Comparison of ENCODE assay signal across 28 mouse cellular contexts in genomic region chr7:107495428-107495827, GRCm38 (mm10).
"Had no signal": no experiment of that assay in that cellular context is flagged by ENCODE, and none has a peak within 500 bp of the region (broad histone marks: within the 10 kb centered on the region; RNA-seq: fewer than 3 reads in every experiment).

No protein-coding gene starts in this region.

- ATAC-seq: forebrain, embryonic 13.5 days; forebrain, embryonic 14.5 days; forebrain, embryonic 15.5 days; forebrain, embryonic 16.5 days; forebrain, postnatal 0 days had no signal

- H3K9ac ChIP-seq: embryonic facial prominence, embryonic 12.5 days; embryonic facial prominence, embryonic 13.5 days; embryonic facial prominence, embryonic 15.5 days; forebrain, embryonic 12.5 days; forebrain, embryonic 13.5 days; forebrain, embryonic 15.5 days; forebrain, postnatal 0 days had no signal

- H3K4me2 ChIP-seq: embryonic facial prominence, embryonic 12.5 days; embryonic facial prominence, embryonic 13.5 days; embryonic facial prominence, embryonic 15.5 days; forebrain, embryonic 12.5 days; forebrain, embryonic 13.5 days; forebrain, embryonic 15.5 days had no signal

- DNase-seq: cerebellum, adult 2 months; cerebellum, adult 8-10 months; cerebellum, adult 9-10 months; cerebellum, adult 9-11 months; cerebellum, postnatal 10 days; cerebellum, postnatal 14 days; cerebellum, postnatal 25 days; cerebellum, postnatal 36 days; embryo, embryonic 11 days; forebrain, postnatal 0 days; gastrocnemius, adult 2 months; gastrocnemius, postnatal 10 days; gastrocnemius, postnatal 14 days; gastrocnemius, postnatal 25 days; gastrocnemius, postnatal 36 days; heart, adult 18-20 months; heart, adult 2 months had no signal

- H3K4me3 ChIP-seq: embryonic facial prominence, embryonic 10.5 days; embryonic facial prominence, embryonic 12.5 days; embryonic facial prominence, embryonic 13.5 days; embryonic facial prominence, embryonic 15.5 days; erythroblast, embryonic 14.5 days; forebrain, embryonic 10.5 days; forebrain, embryonic 12.5 days; forebrain, embryonic 13.5 days; forebrain, embryonic 15.5 days; gastrocnemius, adult 2 months; heart, adult 2 months had no signal

- H3K27ac ChIP-seq: embryonic facial prominence, embryonic 10.5 days; embryonic facial prominence, embryonic 12.5 days; embryonic facial prominence, embryonic 13.5 days; embryonic facial prominence, embryonic 15.5 days; forebrain, embryonic 10.5 days; forebrain, embryonic 12.5 days; forebrain, embryonic 13.5 days; forebrain, embryonic 15.5 days; gastrocnemius, adult 2 months; heart, adult 2 months had no signal

- H3K27me3 ChIP-seq: embryonic facial prominence, embryonic 12.5 days; embryonic facial prominence, embryonic 13.5 days; embryonic facial prominence, embryonic 15.5 days; forebrain, embryonic 12.5 days; forebrain, embryonic 13.5 days; forebrain, embryonic 15.5 days had no signal

- H3K4me1 ChIP-seq: embryonic facial prominence, embryonic 10.5 days; embryonic facial prominence, embryonic 12.5 days; embryonic facial prominence, embryonic 13.5 days; embryonic facial prominence, embryonic 15.5 days; forebrain, embryonic 10.5 days; forebrain, embryonic 12.5 days; forebrain, embryonic 13.5 days; forebrain, embryonic 15.5 days had no signal

- H3K9me3 ChIP-seq: embryonic facial prominence, embryonic 10.5 days; embryonic facial prominence, embryonic 12.5 days; embryonic facial prominence, embryonic 13.5 days; embryonic facial prominence, embryonic 15.5 days; forebrain, embryonic 10.5 days; forebrain, embryonic 12.5 days; forebrain, embryonic 13.5 days; forebrain, embryonic 15.5 days had no signal

- H3K36me3 ChIP-seq: embryonic facial prominence, embryonic 10.5 days; embryonic facial prominence, embryonic 12.5 days; embryonic facial prominence, embryonic 13.5 days; embryonic facial prominence, embryonic 15.5 days; forebrain, embryonic 10.5 days; forebrain, embryonic 12.5 days; forebrain, embryonic 15.5 days had no signal
